Mouse (Mus musculus): ENCODE data around the gene Olfr1317.

The Olfr1317 gene

DNA sequence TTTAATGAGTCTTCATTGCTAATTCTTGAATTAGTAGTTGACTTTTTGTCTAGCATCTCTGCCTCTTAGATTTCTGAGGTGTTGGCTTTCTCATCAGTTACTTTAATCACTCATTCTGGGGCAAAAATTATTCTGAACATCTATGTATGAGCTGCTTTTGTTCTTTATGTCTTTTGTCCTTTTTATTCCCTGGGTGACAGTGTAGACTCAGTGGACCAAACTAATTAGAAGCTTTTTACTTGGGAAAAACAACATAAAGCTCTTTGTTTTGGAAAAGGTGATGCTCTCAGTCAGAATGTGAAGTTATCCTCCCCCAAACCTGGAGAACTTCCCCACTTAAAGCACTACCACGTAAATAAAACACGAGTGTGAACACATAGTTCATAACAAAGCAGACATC, at the start of gene Olfr1317:
TSS of gene Olfr1317 (plus strand) at position 301 of the 400 bp plus-strand sequence.
- no peak for DNase-seq (ENCODE audit: low spot score)

DNA sequence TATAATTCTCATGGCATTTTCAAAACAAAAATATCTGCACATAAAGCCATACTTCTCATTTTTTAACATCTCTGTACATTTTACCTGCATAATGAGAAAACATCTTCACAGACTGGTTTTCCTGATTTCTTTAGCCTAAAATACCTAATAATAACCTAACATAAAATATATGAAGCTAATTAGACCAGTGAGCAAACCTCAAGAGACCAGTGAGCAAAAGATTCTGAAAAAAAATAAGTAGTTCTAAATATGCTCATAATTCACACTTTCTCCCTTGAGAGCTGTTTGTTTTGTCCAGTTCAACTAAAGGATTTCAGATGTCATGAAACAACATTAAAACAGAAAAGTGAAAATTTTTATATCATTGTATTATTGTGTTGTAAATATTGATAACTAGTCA, 43.4 kb upstream of the Olfr1317 start, which contains the start of gene Olfr1314:
TSS of gene Olfr1314 (minus strand) at position 101 of the 400 bp plus-strand sequence.
- no peak for DNase-seq (ENCODE audit: low spot score)

DNA sequence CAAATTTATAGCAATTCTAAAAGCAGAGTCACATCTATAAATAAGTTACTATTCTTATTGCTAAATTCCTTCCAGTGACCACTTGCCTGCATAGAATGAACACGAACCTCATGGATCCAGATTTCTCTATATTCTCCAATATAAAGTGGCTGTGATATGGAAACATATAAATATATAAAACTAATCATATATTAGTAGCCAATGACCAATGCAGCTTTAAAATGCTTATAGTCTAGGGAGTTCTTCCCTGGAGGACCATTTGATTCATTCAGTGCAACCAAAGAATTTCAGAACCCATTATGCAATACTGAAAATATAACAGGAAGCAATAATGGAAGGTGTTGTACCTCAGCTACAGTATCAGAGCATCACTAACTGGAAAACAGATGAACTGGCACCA, 24.8 kb upstream of the Olfr1317 start, which contains the start of gene Olfr1315-ps1:
TSS of gene Olfr1315-ps1 (minus strand) at position 101 of the 400 bp plus-strand sequence.
- DNase-seq (ENCODE audit: low spot score), result no peak

DNA sequence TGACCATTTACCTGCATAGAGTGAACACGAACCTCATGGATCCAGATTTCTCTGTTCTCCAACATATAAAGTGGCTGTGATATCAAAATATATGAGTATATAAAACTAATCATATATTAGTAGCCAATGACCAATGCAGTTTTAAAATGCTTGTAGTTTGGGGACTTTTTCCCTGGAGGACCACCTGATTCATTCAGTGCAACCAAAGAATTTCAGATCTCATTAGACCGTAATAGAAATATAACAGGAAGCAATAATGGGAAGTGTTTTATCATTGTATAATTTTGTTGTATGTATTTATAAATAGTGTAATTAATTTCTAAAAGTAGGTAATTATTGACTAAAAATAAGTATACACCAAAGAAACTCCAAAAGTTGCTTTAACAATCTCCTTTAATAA, 5.3 kb upstream of the Olfr1317 start, which contains the start of gene Olfr1316:
TSS of gene Olfr1316 (minus strand) at position 101 of the 400 bp plus-strand sequence.
- no peak for DNase-seq (ENCODE audit: low spot score)

DNA sequence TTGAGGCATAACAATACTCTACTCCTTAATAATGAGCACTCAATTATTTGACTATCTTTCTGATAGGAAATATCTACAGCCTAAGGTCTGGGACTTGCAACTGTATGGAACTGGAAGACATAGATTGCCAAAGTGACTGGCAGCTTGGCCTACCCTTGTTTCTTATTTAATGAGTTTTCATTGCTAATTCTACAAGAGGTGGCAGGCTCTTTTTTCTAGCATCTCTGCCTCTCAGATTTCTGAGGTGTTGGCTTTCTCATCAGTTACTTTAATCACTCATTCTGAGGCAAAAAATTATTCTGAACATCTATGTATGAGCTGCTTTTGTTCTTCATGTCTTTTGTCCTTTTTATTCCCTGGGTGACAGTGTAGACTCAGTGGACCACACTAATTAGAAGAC, 13.8 kb downstream of the Olfr1317 start, which contains the start of gene Olfr1318:
TSS of gene Olfr1318 (plus strand) at position 301 of the 400 bp plus-strand sequence.
- no peak for DNase-seq (ENCODE audit: low spot score)
